Mouse (Mus musculus): Measurements from ENCODE around the gene AC109138.7. TPM values are rescaled to one million over a fixed set of nuclear protein-coding genes. Genes with fewer than 3 reads are reported as not detected.

AC109138.7 gene
- polyA plus RNA-seq, 1 experiment from 2014 or later = not detected

- no peaks in the 10 kb centered on the region for H3K36me3 ChIP-seq (ENCODE audit: control insufficient read depth, insufficient read depth, low read length)
- no peak overlapping the region for H3K4me2 ChIP-seq
- WGBS = 75% methylated on average over 8 of the region's 8 CpGs
- no peak for DNase-seq (ENCODE audit: low spot score, missing footprints)
- peaks cover 9% of the 10 kb centered on the region for H3K4me1 ChIP-seq (ENCODE audit: control insufficient read depth, insufficient read depth, low read length)
- no peak for ATAC-seq (ENCODE audit: low FRiP score)
- H3K27me3 ChIP-seq (ENCODE audit: control insufficient read depth, insufficient read depth, low read length) = peaks cover 3% of the 10 kb centered on the region; the same call in 1 of the 2 replicates
- H3K4me3 ChIP-seq (ENCODE audit: low read depth, low read length) = no peak overlapping the region
- H3K27ac ChIP-seq (ENCODE audit: low read depth, low read length) = no peak overlapping the region
- no peak overlapping the region for H3K9ac ChIP-seq (ENCODE audit: low read length)
- H3K9me3 ChIP-seq (ENCODE audit: control insufficient read depth, low read length) = no peaks in the 10 kb centered on the region
Measured at GRCm38 (mm10) chr19:4230415-4230814, 16.3 kb downstream of the AC109138.7 start.

GRCm38 (mm10) chr19:4231253-4232185 is 17.4 kb downstream of the AC109138.7 start, which contains the start of gene Pold4:
Gene Pold4 (plus strand): TSS chr19:4231899.
- H3K4me3 ChIP-seq (ENCODE audit: low read depth, low read length) = peak within 1 kb of the TSS; percentile 49
- no peaks in the 10 kb centered on the region for H3K9me3 ChIP-seq (ENCODE audit: control insufficient read depth, low read length)
- no peak within 1 kb of the TSS for H3K27ac ChIP-seq (ENCODE audit: low read depth, low read length)
- peak within 1 kb of the TSS; percentile 67 for H3K9ac ChIP-seq (ENCODE audit: low read length)
- DNase-seq (ENCODE audit: low spot score, missing footprints) = peak; percentile 96
- ATAC-seq (ENCODE audit: low FRiP score) = peak; percentile 92
- H3K36me3 ChIP-seq (ENCODE audit: control insufficient read depth, insufficient read depth, low read length) = no peaks in the 10 kb centered on the region
- H3K27me3 ChIP-seq (ENCODE audit: control insufficient read depth, insufficient read depth, low read length) = peaks cover 3% of the 10 kb centered on the region; the same call in 1 of the 2 replicates
- H3K4me2 ChIP-seq = peak within 1 kb of the TSS; percentile 80
- H3K4me1 ChIP-seq (ENCODE audit: control insufficient read depth, insufficient read depth, low read length) = peaks cover 9% of the 10 kb centered on the region
- WGBS = 12% methylated on average over 26 of the region's 26 CpGs

GRCm38 (mm10) chr19:4232186-4232572 is 18.0 kb downstream of the AC109138.7 start:
- Histone ChIP-seq H3K4me3 (ENCODE audit: low read depth, low read length) (peak overlapping the region; percentile 49), H3K4me1 (ENCODE audit: control insufficient read depth, insufficient read depth, low read length) (peaks cover 9% of the 10 kb centered on the region), H3K9me3 (ENCODE audit: control insufficient read depth, low read length) (no peaks in the 10 kb centered on the region), H3K4me2 (peak overlapping the region; percentile 80), H3K9ac (ENCODE audit: low read length) (peak overlapping the region; percentile 67), H3K36me3 (ENCODE audit: control insufficient read depth, insufficient read depth, low read length) (no peaks in the 10 kb centered on the region), H3K27me3 (ENCODE audit: control insufficient read depth, insufficient read depth, low read length) (peaks cover 3% of the 10 kb centered on the region; the same call in 1 of the 2 replicates), H3K27ac (ENCODE audit: low read depth, low read length) (no peak overlapping the region)
- ATAC-seq (ENCODE audit: low FRiP score) (no peak; the same call in 1 of the 2 replicates), DNase-seq (ENCODE audit: low spot score, missing footprints) (no peak)
- 80% methylated on average over 2 of the region's 2 CpGs for WGBS

- Histone ChIP-seq H3K27me3 (ENCODE audit: control insufficient read depth, insufficient read depth, low read length) (peaks cover 3% of the 10 kb centered on the region; the same call in 1 of the 2 replicates), H3K4me1 (ENCODE audit: control insufficient read depth, insufficient read depth, low read length) (peaks cover 9% of the 10 kb centered on the region), H3K4me2 (no peak overlapping the region), H3K9me3 (ENCODE audit: control insufficient read depth, low read length) (no peaks in the 10 kb centered on the region), H3K4me3 (ENCODE audit: low read depth, low read length) (no peak overlapping the region), H3K36me3 (ENCODE audit: control insufficient read depth, insufficient read depth, low read length) (no peaks in the 10 kb centered on the region), H3K27ac (ENCODE audit: low read depth, low read length) (no peak overlapping the region), H3K9ac (ENCODE audit: low read length) (peak overlapping the region; percentile 67)
- WGBS = 81% methylated on average over 7 of the region's 7 CpGs
- DNase-seq (ENCODE audit: low spot score, missing footprints) (no peak), ATAC-seq (ENCODE audit: low FRiP score) (no peak)
Measured at GRCm38 (mm10) chr19:4232651-4233050, 18.5 kb downstream of the AC109138.7 start.

GRCm38 (mm10) chr19:4234548-4234947 is 20.4 kb downstream of the AC109138.7 start:
- H3K27ac ChIP-seq (ENCODE audit: low read depth, low read length) = no peak overlapping the region
- no peaks in the 10 kb centered on the region for H3K9me3 ChIP-seq (ENCODE audit: control insufficient read depth, low read length)
- peaks cover 9% of the 10 kb centered on the region for H3K4me1 ChIP-seq (ENCODE audit: control insufficient read depth, insufficient read depth, low read length)
- H3K4me2 ChIP-seq = no peak overlapping the region
- no peak overlapping the region for H3K9ac ChIP-seq (ENCODE audit: low read length)
- H3K27me3 ChIP-seq (ENCODE audit: control insufficient read depth, insufficient read depth, low read length) = peaks cover under 1% of the 10 kb centered on the region; the same call in 1 of the 2 replicates
- no peak overlapping the region for H3K4me3 ChIP-seq (ENCODE audit: low read depth, low read length)
- 81% methylated on average over 4 of the region's 4 CpGs for whole genome bisulfite sequencing
- ATAC-seq (ENCODE audit: low FRiP score) (no peak), DNase-seq (ENCODE audit: low spot score, missing footprints) (no peak)
- H3K36me3 ChIP-seq (ENCODE audit: control insufficient read depth, insufficient read depth, low read length) = no peaks in the 10 kb centered on the region

GRCm38 (mm10) chr19:4240247-4240668 is 26.1 kb downstream of the AC109138.7 start:
- Histone ChIP-seq H3K36me3 (ENCODE audit: control insufficient read depth, insufficient read depth, low read length) (no peaks in the 10 kb centered on the region), H3K9ac (ENCODE audit: low read length) (no peak overlapping the region), H3K9me3 (ENCODE audit: control insufficient read depth, low read length) (no peaks in the 10 kb centered on the region), H3K27me3 (ENCODE audit: control insufficient read depth, insufficient read depth, low read length) (no peaks in the 10 kb centered on the region), H3K4me3 (ENCODE audit: low read depth, low read length) (no peak overlapping the region), H3K4me2 (no peak overlapping the region), H3K27ac (ENCODE audit: low read depth, low read length) (no peak overlapping the region), H3K4me1 (ENCODE audit: control insufficient read depth, insufficient read depth, low read length) (no peaks in the 10 kb centered on the region)
- WGBS = 73% methylated on average over 8 of the region's 8 CpGs
- DNase-seq (ENCODE audit: low spot score, missing footprints) (no peak), ATAC-seq (ENCODE audit: low FRiP score) (no peak)

- Histone ChIP-seq H3K4me1 (ENCODE audit: control insufficient read depth, insufficient read depth, low read length) (no peaks in the 10 kb centered on the region), H3K4me3 (ENCODE audit: low read depth, low read length) (no peak overlapping the region), H3K9ac (ENCODE audit: low read length) (no peak overlapping the region), H3K27ac (ENCODE audit: low read depth, low read length) (no peak overlapping the region), H3K9me3 (ENCODE audit: control insufficient read depth, low read length) (no peaks in the 10 kb centered on the region), H3K4me2 (no peak overlapping the region), H3K36me3 (ENCODE audit: control insufficient read depth, insufficient read depth, low read length) (no peaks in the 10 kb centered on the region), H3K27me3 (ENCODE audit: control insufficient read depth, insufficient read depth, low read length) (no peaks in the 10 kb centered on the region)
- no peak for DNase-seq (ENCODE audit: low spot score, missing footprints)
- ATAC-seq (ENCODE audit: low FRiP score) = no peak
- 59% methylated on average over 3 of the region's 3 CpGs for WGBS
Measured at GRCm38 (mm10) chr19:4242416-4242815, 28.3 kb downstream of the AC109138.7 start.

- H3K4me1 ChIP-seq (ENCODE audit: control insufficient read depth, insufficient read depth, low read length) = no peaks in the 10 kb centered on the region
Measured at GRCm38 (mm10) chr19:4244775-4245174, 30.6 kb downstream of the AC109138.7 start.

GRCm38 (mm10) chr19:4247010-4247409 is 32.9 kb downstream of the AC109138.7 start:
- Histone ChIP-seq H3K4me2 (no peak overlapping the region), H3K27ac (ENCODE audit: low read depth, low read length) (no peak overlapping the region), H3K9me3 (ENCODE audit: control insufficient read depth, low read length) (no peaks in the 10 kb centered on the region), H3K9ac (ENCODE audit: low read length) (no peak overlapping the region), H3K27me3 (ENCODE audit: control insufficient read depth, insufficient read depth, low read length) (no peaks in the 10 kb centered on the region), H3K4me3 (ENCODE audit: low read depth, low read length) (no peak overlapping the region), H3K4me1 (ENCODE audit: control insufficient read depth, insufficient read depth, low read length) (no peaks in the 10 kb centered on the region), H3K36me3 (ENCODE audit: control insufficient read depth, insufficient read depth, low read length) (no peaks in the 10 kb centered on the region)
- ATAC-seq (ENCODE audit: low FRiP score) (no peak), DNase-seq (ENCODE audit: low spot score, missing footprints) (no peak)
- 57% methylated on average over 1 of the region's 1 CpGs for WGBS

More at GRCm38 (mm10) chr19:4244775-4245174, 30.6 kb downstream of the AC109138.7 start:
- Histone ChIP-seq H3K4me3 (ENCODE audit: low read depth, low read length) (no peak overlapping the region), H3K4me2 (no peak overlapping the region), H3K27me3 (ENCODE audit: control insufficient read depth, insufficient read depth, low read length) (no peaks in the 10 kb centered on the region), H3K9ac (ENCODE audit: low read length) (no peak overlapping the region), H3K27ac (ENCODE audit: low read depth, low read length) (no peak overlapping the region), H3K9me3 (ENCODE audit: control insufficient read depth, low read length) (no peaks in the 10 kb centered on the region), H3K36me3 (ENCODE audit: control insufficient read depth, insufficient read depth, low read length) (no peaks in the 10 kb centered on the region)
- no peak for ATAC-seq (ENCODE audit: low FRiP score)
- 88% methylated on average over 6 of the region's 6 CpGs for WGBS
- no peak for DNase-seq (ENCODE audit: low spot score, missing footprints)

Measured in midbrain, embryonic 11.5 days (tissue).